Mouse (Mus musculus) subcutaneous adipose tissue, adult 2 months (tissue): ENCODE measurements around the gene Tinagl1. TPM values are rescaled to one million over a fixed set of nuclear protein-coding genes. Genes with fewer than 3 reads are reported as not detected.

Experiments
- polyA plus RNA-seq: library from polyadenylated mRNA; depleted of rRNA; stranded (reverse); fragments of >200 nt; gene quantifications from 2 replicates; pipeline ENCODE4 v1.2.3, GENCODE M21; 2012; ENCODE audit warnings: low replicate concordance; rRNA removed

Tinagl1 gene
- 126 and 246 TPM in 2 replicates for polyA plus RNA-seq

GRCm38 (mm10) chr4:130175072-130175711, at the start of gene Tinagl1:
TSS of gene Tinagl1 (minus strand) at chr4:130175122.

DNA sequence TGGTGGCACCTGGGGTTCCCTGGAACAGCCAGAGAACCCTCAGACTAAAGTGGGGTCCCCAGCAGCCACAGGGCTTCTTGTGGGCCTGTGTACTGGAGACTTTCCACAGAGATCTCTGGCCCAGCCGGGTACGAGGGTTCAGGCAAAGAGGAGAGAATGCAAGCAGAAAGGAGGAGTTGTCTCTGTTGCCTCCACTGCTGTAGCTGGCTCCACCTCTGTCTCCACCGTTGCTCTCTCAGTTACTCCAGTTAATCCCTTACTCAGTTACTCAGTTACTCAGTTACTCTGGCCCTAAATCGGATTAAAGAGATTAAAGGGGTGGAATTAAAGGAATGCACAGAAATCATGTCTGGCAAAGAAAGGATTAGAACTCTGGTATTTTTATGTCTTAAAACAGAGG, 47.3 kb upstream of the Tinagl1 start, which contains the start of gene Gm853:
Gm853 (minus strand) TSS at position 223 of the 400 bp plus-strand sequence.

DNA sequence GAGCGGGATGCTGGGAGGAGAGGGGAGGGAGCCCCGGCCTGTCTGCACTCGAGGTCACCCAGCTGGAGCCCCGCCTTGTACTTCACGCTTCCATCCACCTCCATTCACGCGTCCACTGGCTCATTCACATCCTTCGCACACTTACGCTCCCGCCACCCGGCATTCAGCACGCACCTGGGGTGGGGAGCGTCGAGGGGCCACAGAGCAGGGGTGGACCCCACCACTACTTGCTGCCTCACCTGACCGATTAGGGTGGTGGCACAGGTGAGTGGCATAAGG, 35.8 kb downstream of the Tinagl1 start, which contains the start of gene Hcrtr1:
Hcrtr1 (minus strand) TSS at position 146 of the 279 bp plus-strand sequence.

Other genes with a start within 250 kb of the Tinagl1 start
- 0.13 TPM in 1 of 2 replicates, not detected in the other for gene Spocd1, start 245.9 kb downstream of the Tinagl1 start, polyA plus RNA-seq
- 0.99 and 15.8 TPM in 2 replicates for gene Adgrb2, start 190.3 kb downstream of the Tinagl1 start, polyA plus RNA-seq
- gene Col16a1, start 127.3 kb downstream of the Tinagl1 start, polyA plus RNA-seq, result 14.5 and 152 TPM in 2 replicates
- gene Pef1, start 72.6 kb downstream of the Tinagl1 start, polyA plus RNA-seq, result 140 and 212 TPM in 2 replicates
- gene Hcrtr1, start 35.8 kb downstream of the Tinagl1 start, polyA plus RNA-seq, result 0.54 and 1.0 TPM in 2 replicates
- not detected in 2 replicates for gene Gm853, start 47.3 kb upstream of the Tinagl1 start, polyA plus RNA-seq
- 0.56 and 50.5 TPM in 2 replicates for gene Serinc2, start 104.1 kb upstream of the Tinagl1 start, polyA plus RNA-seq
- gene Fabp3, start 133.5 kb upstream of the Tinagl1 start, polyA plus RNA-seq, result 12.3 and 73.1 TPM in 2 replicates
- gene Gm10570, start 133.6 kb upstream of the Tinagl1 start, polyA plus RNA-seq, result 0.32 TPM in 1 of 2 replicates, not detected in the other
- 29.3 and 34.8 TPM in 2 replicates for gene Zcchc17, start 184.8 kb upstream of the Tinagl1 start, polyA plus RNA-seq
- 23.3 and 48.8 TPM in 2 replicates for gene Snrnp40, start 185.0 kb upstream of the Tinagl1 start, polyA plus RNA-seq